Mouse (Mus musculus) kidney, embryonic 15.5 days (tissue): ENCODE data around the gene Dnah2. TPM values are rescaled to one million over a fixed set of nuclear protein-coding genes. Genes with fewer than 3 reads are reported as not detected.

Experiments used
- ATAC-seq: fragments of 200-750 bp; cut with Nextera tagmentation; replicated peaks from 2 replicates; pipeline ENCODE4 v1.8.0; 2017; ENCODE audit warnings: moderate TSS enrichment; ENCODE audit not compliant: low FRiP score
- H3K27ac ChIP-seq: fragments of 300-500 bp; sonication (generic); 2 replicates; pipeline ENCODE4 v1.5.1; 2015; ENCODE audit warnings: mild to moderate bottlenecking, inconsistent platforms
- H3K27me3 ChIP-seq: fragments of 300-500 bp; sonication (generic); 2 replicates; pipeline ENCODE4 v1.6.1; 2015; ENCODE audit warnings: inconsistent platforms
- H3K36me3 ChIP-seq: fragments of 300-500 bp; sonication (generic); 2 replicates; pipeline ENCODE4 v1.6.1; 2015; ENCODE audit warnings: inconsistent platforms
- H3K4me1 ChIP-seq: fragments of 300-500 bp; sonication (generic); 2 replicates; pipeline ENCODE4 v1.6.1; 2015; ENCODE audit warnings: inconsistent platforms
- H3K4me2 ChIP-seq: fragments of 300-500 bp; sonication (generic); 2 replicates; pipeline ENCODE4 v1.6.1; 2015; ENCODE audit warnings: moderate library complexity, mild to moderate bottlenecking, inconsistent platforms
- H3K4me3 ChIP-seq: fragments of 300-500 bp; sonication (generic); replicated peaks from 2 replicates; pipeline ENCODE4 v1.5.1; 2015; ENCODE audit warnings: mild to moderate bottlenecking, inconsistent platforms
- H3K9ac ChIP-seq: fragments of 300-500 bp; sonication (generic); 2 replicates; pipeline ENCODE4 v1.6.1; 2015; ENCODE audit warnings: mild to moderate bottlenecking, inconsistent platforms
- H3K9me3 ChIP-seq: fragments of 300-500 bp; sonication (generic); replicated peaks from 2 replicates; pipeline ENCODE4 v1.6.1; 2016; ENCODE audit warnings: inconsistent platforms
- WGBS: fragments of 180-500 bp; shearing (Covaris S2); methylation state at CpG from one replicate; pipeline ENCODE4 v1.1.7; 2015; ENCODE audit warnings: mixed read lengths; 5-methylcytosine and 5-hydroxymethylcytosine counted together
- polyA plus RNA-seq: library from polyadenylated mRNA; unstranded; fragments of >200 nt; fragmentation: Nextera tagmentation; extraction: Ambion mirVana; gene quantifications from 2 replicates; pipeline ENCODE4 v1.2.1, GENCODE M21; 2015

Gene Dnah2
- polyA plus RNA-seq, 1 experiment from 2014 or later = 0.73 TPM

GRCm38 (mm10) chr11:69388680-69389079 lies 160.2 kb downstream of the Dnah2 start:
- Histone ChIP-seq H3K9me3 (no peaks in the 10 kb centered on the region), H3K9ac (no peak overlapping the region), H3K4me2 (no peak overlapping the region), H3K27me3 (no peaks in the 10 kb centered on the region), H3K27ac (no peak overlapping the region), H3K4me3 (no peak overlapping the region), H3K36me3 (peaks cover 7% of the 10 kb centered on the region; the same call in 1 of the 2 replicates), H3K4me1 (peaks cover 8% of the 10 kb centered on the region)
- no peak for ATAC-seq
- WGBS = 96% methylated on average over 4 of the region's 4 CpGs

GRCm38 (mm10) chr11:69386758-69387157 lies 162.2 kb downstream of the Dnah2 start:
- Histone ChIP-seq H3K9me3 (no peaks in the 10 kb centered on the region), H3K9ac (no peak overlapping the region), H3K36me3 (peaks cover 5% of the 10 kb centered on the region; the same call in 1 of the 2 replicates), H3K4me2 (no peak overlapping the region), H3K4me1 (peaks cover 12% of the 10 kb centered on the region), H3K27me3 (no peaks in the 10 kb centered on the region), H3K27ac (no peak overlapping the region), H3K4me3 (no peak overlapping the region)
- no peak for ATAC-seq
- 75% methylated on average over 7 of the region's 7 CpGs for WGBS

GRCm38 (mm10) chr11:69384979-69385378 lies 163.9 kb downstream of the Dnah2 start:
- Histone ChIP-seq H3K36me3 (peaks cover 8% of the 10 kb centered on the region; the same call in 1 of the 2 replicates), H3K9ac (no peak overlapping the region), H3K4me2 (no peak overlapping the region), H3K27ac (0 out of 2 replicates have a peak overlapping the region, but pooled peaks have one; percentile 13), H3K4me1 (peaks cover 8% of the 10 kb centered on the region), H3K4me3 (no peak overlapping the region), H3K9me3 (no peaks in the 10 kb centered on the region), H3K27me3 (no peaks in the 10 kb centered on the region)
- no peak for ATAC-seq
- 72% methylated on average over 6 of the region's 6 CpGs for WGBS

- peaks cover 21% of the 10 kb centered on the region for H3K36me3 ChIP-seq
- 0 out of 2 replicates have a peak, but pooled peaks cover 4% of the 10 kb centered on the region for H3K4me1 ChIP-seq
- no peak overlapping the region for H3K4me3 ChIP-seq
- no peak overlapping the region for H3K4me2 ChIP-seq
- no peaks in the 10 kb centered on the region for H3K27me3 ChIP-seq
- no peak overlapping the region for H3K9ac ChIP-seq
- WGBS = 55% methylated on average over 10 of the region's 10 CpGs
- ATAC-seq = 0 out of 2 replicates have a peak, but pooled peaks have one; percentile 46
- H3K27ac ChIP-seq = 0 out of 2 replicates have a peak overlapping the region, but pooled peaks have one; percentile 1
- no peaks in the 10 kb centered on the region for H3K9me3 ChIP-seq
These were observed 166.3 kb downstream of the Dnah2 start for GRCm38 (mm10) chr11:69382478-69383105.

GRCm38 (mm10) chr11:69381356-69381755 lies 167.6 kb downstream of the Dnah2 start:
- Histone ChIP-seq H3K36me3 (peaks cover 32% of the 10 kb centered on the region), H3K4me2 (no peak overlapping the region), H3K27ac (no peak overlapping the region), H3K4me3 (no peak overlapping the region), H3K9ac (no peak overlapping the region), H3K4me1 (0 out of 2 replicates have a peak, but pooled peaks cover 4% of the 10 kb centered on the region), H3K27me3 (no peaks in the 10 kb centered on the region), H3K9me3 (no peaks in the 10 kb centered on the region)
- WGBS = 85% methylated on average over 6 of the region's 6 CpGs
- no peak for ATAC-seq

- ATAC-seq = no peak
- H3K27ac ChIP-seq = no peak overlapping the region
- 0 out of 2 replicates have a peak, but pooled peaks cover 4% of the 10 kb centered on the region for H3K4me1 ChIP-seq
- H3K27me3 ChIP-seq = no peaks in the 10 kb centered on the region
- no peak overlapping the region for H3K4me2 ChIP-seq
- 85% methylated on average over 3 of the region's 3 CpGs for whole genome bisulfite sequencing
- no peaks in the 10 kb centered on the region for H3K9me3 ChIP-seq
- H3K36me3 ChIP-seq = peaks cover 47% of the 10 kb centered on the region
- H3K4me3 ChIP-seq = no peak overlapping the region
- H3K9ac ChIP-seq = no peak overlapping the region
These were observed 169.3 kb downstream of the Dnah2 start for GRCm38 (mm10) chr11:69379600-69379999.

GRCm38 (mm10) chr11:69377766-69378165 lies 171.1 kb downstream of the Dnah2 start:
- ATAC-seq = no peak; the same call in 1 of the 2 replicates

GRCm38 (mm10) chr11:69375646-69376045 lies 173.3 kb downstream of the Dnah2 start:
- 92% methylated on average over 4 of the region's 4 CpGs for WGBS
- H3K4me3 ChIP-seq = no peak overlapping the region
- no peaks in the 10 kb centered on the region for H3K27me3 ChIP-seq
- no peaks in the 10 kb centered on the region for H3K9me3 ChIP-seq
- no peak overlapping the region for H3K4me2 ChIP-seq
- H3K36me3 ChIP-seq = peaks cover 62% of the 10 kb centered on the region
- H3K4me1 ChIP-seq = peaks cover 27% of the 10 kb centered on the region
- H3K27ac ChIP-seq = no peak overlapping the region
- H3K9ac ChIP-seq = no peak overlapping the region
- no peak for ATAC-seq

More at GRCm38 (mm10) chr11:69377766-69378165, 171.1 kb downstream of the Dnah2 start:
- Histone ChIP-seq H3K9me3 (no peaks in the 10 kb centered on the region), H3K4me3 (no peak overlapping the region), H3K4me2 (no peak overlapping the region), H3K27ac (no peak overlapping the region), H3K27me3 (no peaks in the 10 kb centered on the region), H3K36me3 (peaks cover 60% of the 10 kb centered on the region), H3K4me1 (peaks cover 10% of the 10 kb centered on the region; the same call in 1 of the 2 replicates), H3K9ac (no peak overlapping the region)
- WGBS = 75% methylated on average over 3 of the region's 3 CpGs

GRCm38 (mm10) chr11:69373223-69373965 lies 175.5 kb downstream of the Dnah2 start:
- H3K9ac ChIP-seq = no peak overlapping the region
- H3K36me3 ChIP-seq = peaks cover 49% of the 10 kb centered on the region
- H3K27me3 ChIP-seq = no peaks in the 10 kb centered on the region
- ATAC-seq = no peak
- no peak overlapping the region for H3K4me2 ChIP-seq
- no peak overlapping the region for H3K27ac ChIP-seq
- H3K4me3 ChIP-seq = no peak overlapping the region
- WGBS = 91% methylated on average over 16 of the region's 16 CpGs
- H3K9me3 ChIP-seq = no peaks in the 10 kb centered on the region
- peaks cover 33% of the 10 kb centered on the region for H3K4me1 ChIP-seq

- Histone ChIP-seq H3K9ac (no peak overlapping the region), H3K36me3 (peaks cover 46% of the 10 kb centered on the region), H3K4me3 (no peak overlapping the region), H3K4me2 (0 out of 2 replicates have a peak overlapping the region, but pooled peaks have one; percentile 48), H3K27ac (peak overlapping the region; percentile 90), H3K4me1 (peaks cover 37% of the 10 kb centered on the region), H3K9me3 (no peaks in the 10 kb centered on the region), H3K27me3 (no peaks in the 10 kb centered on the region)
- ATAC-seq = no peak
- 62% methylated on average over 3 of the region's 3 CpGs for WGBS
These were observed 176.1 kb downstream of the Dnah2 start for GRCm38 (mm10) chr11:69372780-69373170.

GRCm38 (mm10) chr11:69372056-69372779 lies 176.7 kb downstream of the Dnah2 start:
- no peaks in the 10 kb centered on the region for H3K27me3 ChIP-seq
- H3K9me3 ChIP-seq = no peaks in the 10 kb centered on the region
- H3K4me2 ChIP-seq = peak overlapping the region; percentile 48
- peaks cover 42% of the 10 kb centered on the region for H3K4me1 ChIP-seq
- H3K9ac ChIP-seq = no peak overlapping the region
- 23% methylated on average over 12 of the region's 12 CpGs for WGBS
- H3K36me3 ChIP-seq = peaks cover 44% of the 10 kb centered on the region
- no peak for ATAC-seq
- H3K27ac ChIP-seq = peak overlapping the region; percentile 90
- peak overlapping the region; percentile 27 for H3K4me3 ChIP-seq
